Mouse (Mus musculus) ovary, adult 10 weeks (tissue): ENCODE results near the gene Adam12. TPM values are rescaled to one million over a fixed set of nuclear protein-coding genes. Genes with fewer than 3 reads are reported as not detected.

Experiments used
- polyA plus RNA-seq: library from polyadenylated mRNA; stranded (reverse); fragments of 350-450 nt; fragmentation: Illumina TruSeq; extraction: RNeasy Lipid Tissue Mini Kit (QIAGEN cat#74804); gene quantifications from one replicate; pipeline ENCODE4 v1.2.3, GENCODE M21; 2014

Adam12 gene
- 6.0 TPM for polyA plus RNA-seq

GRCm38 (mm10) chr7:134231378-134232346, at the start of gene Adam12:
Adam12 (minus strand) TSS chr7:134232146.

Other genes with a start within 250 kb of the Adam12 start
- 7.0 TPM for gene D7Ertd443e, start 153.5 kb upstream of the Adam12 start, polyA plus RNA-seq